Mouse (Mus musculus): ENCODE measurements at regions not wholly inside any gene's neighbourhood (a gene's known extent, or its start where the extent isn't known, plus 50 kb on each side); places are given as distances from the start of the nearest gene placed in this dataset.

- H3K9ac ChIP-seq (ENCODE audit: low read depth, poor library complexity, severe bottlenecking): no peak overlapping the region
- no peak for TF ChIP-seq EP300 (IDR thresholded peaks at IDR 0.05; ENCODE audit: insufficient read depth, low read depth, low read length)
- no peak overlapping the region for H3K4me3 ChIP-seq (ENCODE audit: low read depth, low read length)
- no peaks in the 10 kb centered on the region for H3K27me3 ChIP-seq (ENCODE audit: control insufficient read depth, insufficient read depth, low read length, poor library complexity, severe bottlenecking)
- no peak overlapping the region for H3K27ac ChIP-seq (ENCODE audit: insufficient read depth, low read length)
- H3K9me3 ChIP-seq (replicated peaks; ENCODE audit: control insufficient read depth, insufficient read depth, low read length, poor library complexity, severe bottlenecking): no peaks in the 10 kb centered on the region
- no peaks in the 10 kb centered on the region for H3K36me3 ChIP-seq (ENCODE audit: control insufficient read depth, insufficient read depth, low read length, poor library complexity, severe bottlenecking)
- H3K4me1 ChIP-seq (ENCODE audit: control insufficient read depth, insufficient read depth, low read length): no peaks in the 10 kb centered on the region
These were observed 77.6 kb upstream of the Ppp2r3a start for GRCm38 (mm10) chr9:101329032-101329824.

GRCm38 (mm10) chr9:101326961-101327360 is 75.4 kb upstream of the Ppp2r3a start:
- Histone ChIP-seq H3K4me1 (ENCODE audit: control insufficient read depth, insufficient read depth, low read length) (no peaks in the 10 kb centered on the region), H3K9me3 (replicated peaks; ENCODE audit: control insufficient read depth, insufficient read depth, low read length, poor library complexity, severe bottlenecking) (peaks cover 5% of the 10 kb centered on the region; the same call in 1 of the 2 replicates), H3K9ac (ENCODE audit: low read depth, poor library complexity, severe bottlenecking) (no peak overlapping the region), H3K4me3 (ENCODE audit: low read depth, low read length) (no peak overlapping the region), H3K36me3 (ENCODE audit: control insufficient read depth, insufficient read depth, low read length, poor library complexity, severe bottlenecking) (no peaks in the 10 kb centered on the region), H3K27me3 (ENCODE audit: control insufficient read depth, insufficient read depth, low read length, poor library complexity, severe bottlenecking) (no peaks in the 10 kb centered on the region), H3K27ac (ENCODE audit: insufficient read depth, low read length) (no peak overlapping the region)
- no peak for TF ChIP-seq CTCF (IDR thresholded peaks at IDR 0.05; ENCODE audit: low read depth, low read length)
- no peak for TF ChIP-seq POLR2A (IDR thresholded peaks at IDR 0.05; ENCODE audit: insufficient read depth, low read length)
- no peak for TF ChIP-seq EP300 (IDR thresholded peaks at IDR 0.05; ENCODE audit: insufficient read depth, low read depth, low read length)

- Histone ChIP-seq H3K27me3 (ENCODE audit: control insufficient read depth, insufficient read depth, low read length, poor library complexity, severe bottlenecking) (no peaks in the 10 kb centered on the region), H3K4me3 (ENCODE audit: low read depth, low read length) (no peak overlapping the region), H3K4me1 (ENCODE audit: control insufficient read depth, insufficient read depth, low read length) (no peaks in the 10 kb centered on the region), H3K36me3 (ENCODE audit: control insufficient read depth, insufficient read depth, low read length, poor library complexity, severe bottlenecking) (no peaks in the 10 kb centered on the region), H3K9ac (ENCODE audit: low read depth, poor library complexity, severe bottlenecking) (no peak overlapping the region), H3K27ac (ENCODE audit: insufficient read depth, low read length) (no peak overlapping the region), H3K9me3 (replicated peaks; ENCODE audit: control insufficient read depth, insufficient read depth, low read length, poor library complexity, severe bottlenecking) (no peaks in the 10 kb centered on the region)
- TF ChIP-seq CTCF (IDR thresholded peaks at IDR 0.05; ENCODE audit: low read depth, low read length): peak; percentile 19
- no peak for TF ChIP-seq EP300 (IDR thresholded peaks at IDR 0.05; ENCODE audit: insufficient read depth, low read depth, low read length)
These were observed 62.4 kb upstream of the Ppp2r3a start for GRCm38 (mm10) chr9:101314036-101314435.

- Histone ChIP-seq H3K9ac (ENCODE audit: low read depth, poor library complexity, severe bottlenecking) (no peak overlapping the region), H3K27me3 (ENCODE audit: control insufficient read depth, insufficient read depth, low read length, poor library complexity, severe bottlenecking) (no peaks in the 10 kb centered on the region), H3K36me3 (ENCODE audit: control insufficient read depth, insufficient read depth, low read length, poor library complexity, severe bottlenecking) (no peaks in the 10 kb centered on the region), H3K27ac (ENCODE audit: insufficient read depth, low read length) (no peak overlapping the region), H3K4me3 (ENCODE audit: low read depth, low read length) (no peak overlapping the region), H3K9me3 (replicated peaks; ENCODE audit: control insufficient read depth, insufficient read depth, low read length, poor library complexity, severe bottlenecking) (no peaks in the 10 kb centered on the region; the same call in 1 of the 2 replicates), H3K4me1 (ENCODE audit: control insufficient read depth, insufficient read depth, low read length) (no peaks in the 10 kb centered on the region)
- TF ChIP-seq POLR2A (IDR thresholded peaks at IDR 0.05; ENCODE audit: insufficient read depth, low read length) (no peak), EP300 (IDR thresholded peaks at IDR 0.05; ENCODE audit: insufficient read depth, low read depth, low read length) (no peak), CTCF (IDR thresholded peaks at IDR 0.05; ENCODE audit: low read depth, low read length) (no peak)
These were observed 54.9 kb upstream of the Ppp2r3a start for GRCm38 (mm10) chr9:101306408-101306935.

GRCm38 (mm10) chr9:101305730-101306129 is 54.1 kb upstream of the Ppp2r3a start:
- no peaks in the 10 kb centered on the region for H3K4me1 ChIP-seq (ENCODE audit: control insufficient read depth, insufficient read depth, low read length)
- H3K27ac ChIP-seq (ENCODE audit: insufficient read depth, low read length): no peak overlapping the region
- H3K4me3 ChIP-seq (ENCODE audit: low read depth, low read length): no peak overlapping the region
- no peaks in the 10 kb centered on the region for H3K36me3 ChIP-seq (ENCODE audit: control insufficient read depth, insufficient read depth, low read length, poor library complexity, severe bottlenecking)
- H3K27me3 ChIP-seq (ENCODE audit: control insufficient read depth, insufficient read depth, low read length, poor library complexity, severe bottlenecking): no peaks in the 10 kb centered on the region
- TF ChIP-seq CTCF (IDR thresholded peaks at IDR 0.05; ENCODE audit: low read depth, low read length) (no peak), POLR2A (IDR thresholded peaks at IDR 0.05; ENCODE audit: insufficient read depth, low read length) (no peak), EP300 (IDR thresholded peaks at IDR 0.05; ENCODE audit: insufficient read depth, low read depth, low read length) (no peak)
- no peak overlapping the region for H3K9ac ChIP-seq (ENCODE audit: low read depth, poor library complexity, severe bottlenecking)
- no peaks in the 10 kb centered on the region; the same call in 1 of the 2 replicates for H3K9me3 ChIP-seq (replicated peaks; ENCODE audit: control insufficient read depth, insufficient read depth, low read length, poor library complexity, severe bottlenecking)

All from ES-Bruce4 (cell line).